Mouse (Mus musculus) right cerebral cortex, postnatal 10 days (tissue): ENCODE measurements at regions not wholly inside any gene's neighbourhood (a gene's known extent, or its start where the extent isn't known, plus 50 kb on each side); places are given as distances from the start of the nearest gene placed in this dataset.

Source experiments
- DNase-seq, 2 experiments: peaks; one replicate each; pipeline ENCODE4 v3.0.0; 2021; ENCODE audit warnings: low spot score in 2 of 2

DNA sequence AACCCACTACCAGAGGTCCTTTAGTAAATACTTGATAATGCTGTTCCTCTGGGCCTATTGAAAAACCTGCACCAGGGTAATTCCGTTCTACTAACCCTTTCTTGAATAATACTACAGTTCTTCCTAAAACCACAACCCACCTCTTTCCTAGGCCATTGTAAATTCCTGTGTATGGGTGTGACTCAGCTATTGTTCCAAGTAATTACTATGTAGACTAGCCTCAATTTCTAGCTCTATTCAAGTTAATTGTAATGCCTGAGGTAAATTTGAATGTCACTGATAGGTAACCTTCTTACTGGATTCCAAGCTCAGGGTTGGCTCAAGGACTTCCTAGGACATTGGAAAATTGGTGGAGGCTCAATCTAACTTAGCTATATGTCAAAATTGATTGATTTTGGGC lies 185.1 kb upstream of the Slc5a7 start:
- no peak for DNase-seq

DNA sequence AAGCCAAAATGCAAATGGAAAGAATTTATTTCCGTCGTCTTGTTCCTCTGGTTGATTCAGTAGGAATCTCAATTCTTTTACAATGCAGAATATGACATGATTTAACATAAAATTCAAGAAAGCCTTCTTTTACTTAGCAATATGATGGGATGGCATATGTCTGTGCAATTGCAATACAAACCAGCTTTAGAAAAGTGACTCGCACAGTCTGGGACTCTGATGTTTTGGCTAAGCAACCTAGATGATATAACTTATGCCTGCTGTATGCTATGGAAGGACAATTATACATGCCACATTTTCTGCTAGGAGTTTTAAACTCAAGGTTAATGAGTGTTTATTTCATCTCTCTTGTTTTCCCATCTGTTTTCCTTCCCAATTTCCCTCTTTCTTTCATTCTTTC lies 141.1 kb upstream of the Slc5a7 start:
- DNase-seq, result peak in 1 of 2 experiments; percentile 24

DNA sequence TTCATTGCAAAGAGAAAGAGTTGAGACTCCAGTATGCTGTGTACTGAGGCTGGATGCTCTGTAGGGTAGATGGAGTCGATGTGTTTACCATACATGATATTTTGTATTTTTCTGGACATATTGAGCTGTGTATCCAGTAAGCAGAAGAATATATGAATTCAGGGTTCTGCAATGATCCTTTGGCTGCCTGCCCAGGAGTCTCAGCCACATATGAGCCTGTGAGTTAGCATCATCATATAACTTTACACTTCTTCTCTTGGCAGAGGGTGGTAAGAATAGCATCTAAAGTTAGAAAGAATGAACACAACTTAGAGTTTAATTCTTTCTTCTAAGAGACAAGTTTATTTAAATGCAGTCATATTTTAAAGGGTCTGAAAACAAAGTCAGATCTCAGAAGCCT lies 139.6 kb upstream of the Slc5a7 start:
- DNase-seq, result peak; percentile 71 to 80

DNA sequence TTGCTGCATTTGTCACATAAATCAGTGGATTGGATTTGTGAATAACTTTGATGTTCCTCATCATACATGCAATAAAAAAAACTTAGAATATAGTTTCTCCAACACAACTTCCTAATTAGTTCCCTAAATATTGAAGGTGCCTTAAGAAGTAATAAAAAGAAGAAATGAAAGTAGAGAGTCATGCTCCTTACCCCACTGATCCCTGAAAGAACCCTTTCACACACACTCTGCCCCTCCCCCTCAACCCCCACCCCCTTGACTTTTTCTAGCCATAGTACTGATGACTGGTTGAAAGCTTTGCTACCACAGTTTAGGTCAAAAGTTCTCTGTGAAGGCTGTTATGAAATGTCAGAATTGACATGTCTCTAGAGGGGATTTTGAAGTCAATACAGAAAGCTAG lies 131.1 kb upstream of the Slc5a7 start:
- no peak for DNase-seq

DNA sequence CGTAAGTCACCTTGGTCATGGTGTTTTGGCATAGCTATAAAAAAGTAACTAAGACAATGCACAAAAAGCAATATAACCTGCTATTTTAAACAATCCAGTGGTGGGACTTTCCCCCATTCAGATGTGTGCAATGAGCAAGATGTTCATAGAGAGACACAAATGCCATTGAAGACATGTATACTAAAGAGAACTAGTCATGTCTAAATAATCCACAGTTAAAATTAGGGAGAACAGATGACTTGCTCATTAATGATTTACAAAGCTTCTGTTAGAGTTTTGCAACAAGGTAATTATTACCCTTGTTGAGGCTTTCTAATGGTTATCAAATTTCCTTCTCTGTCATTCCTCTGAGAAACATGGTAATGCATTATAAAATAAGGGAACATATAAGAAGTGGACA lies 115.4 kb upstream of the Slc5a7 start:
- DNase-seq, result no peak

DNA sequence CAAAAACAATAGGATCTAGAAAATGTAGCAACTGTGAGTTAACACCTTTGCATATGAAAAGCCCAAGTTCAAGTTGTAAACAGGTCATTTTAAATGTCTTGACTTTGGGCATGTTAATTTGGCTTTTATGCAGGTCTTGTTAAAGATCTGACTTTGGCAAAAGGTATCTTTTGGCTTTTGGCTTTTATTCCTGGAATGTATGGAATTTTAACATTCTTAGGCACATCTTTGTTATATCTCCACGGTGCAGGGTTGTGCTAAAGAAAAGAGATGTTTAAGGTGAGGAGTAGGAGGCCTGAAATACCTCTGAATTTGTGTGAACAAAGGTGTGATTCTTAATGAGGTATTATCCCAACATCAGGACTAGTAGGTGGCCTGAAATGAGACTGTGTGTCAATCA lies 97.6 kb upstream of the Slc5a7 start:
- DNase-seq, result no peak

DNA sequence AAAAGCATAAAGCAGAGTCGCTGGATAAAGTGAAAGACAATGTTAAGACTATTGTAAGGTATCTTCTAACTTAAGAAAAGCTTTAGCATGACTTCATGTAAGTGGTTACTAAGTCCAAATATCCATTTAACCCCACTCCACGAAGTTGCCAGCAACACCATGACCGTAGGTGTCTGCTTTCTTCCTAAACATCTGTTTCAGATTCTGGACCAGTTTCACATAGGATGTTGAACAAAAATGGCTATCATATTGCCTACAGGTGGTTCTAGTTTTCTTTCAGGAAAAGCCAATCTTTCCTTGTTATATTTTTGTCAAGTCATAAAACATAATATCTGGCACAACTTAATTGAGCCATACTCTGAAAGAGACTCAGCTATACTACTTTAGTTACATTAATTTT lies 78.7 kb upstream of the Slc5a7 start:
- DNase-seq, result no peak

DNA sequence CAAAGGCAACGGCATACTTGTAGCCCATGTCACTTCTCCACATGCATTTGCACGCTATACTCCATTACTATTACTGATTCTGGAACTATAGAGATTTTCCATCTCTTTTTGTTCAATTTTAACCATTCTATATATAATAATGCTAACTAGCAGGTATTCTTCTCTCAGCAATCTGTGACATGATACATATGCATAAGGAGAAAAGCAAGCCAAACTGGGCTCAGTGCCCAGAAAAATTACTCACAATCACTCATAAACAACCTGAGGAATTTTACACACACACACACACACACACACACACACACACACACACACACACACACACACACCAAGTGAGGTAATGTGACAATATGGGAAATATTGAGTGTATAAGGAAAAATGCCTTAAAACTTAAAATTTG lies 69.8 kb upstream of the Slc5a7 start:
- DNase-seq, result peak; percentile 63 to 79

DNA sequence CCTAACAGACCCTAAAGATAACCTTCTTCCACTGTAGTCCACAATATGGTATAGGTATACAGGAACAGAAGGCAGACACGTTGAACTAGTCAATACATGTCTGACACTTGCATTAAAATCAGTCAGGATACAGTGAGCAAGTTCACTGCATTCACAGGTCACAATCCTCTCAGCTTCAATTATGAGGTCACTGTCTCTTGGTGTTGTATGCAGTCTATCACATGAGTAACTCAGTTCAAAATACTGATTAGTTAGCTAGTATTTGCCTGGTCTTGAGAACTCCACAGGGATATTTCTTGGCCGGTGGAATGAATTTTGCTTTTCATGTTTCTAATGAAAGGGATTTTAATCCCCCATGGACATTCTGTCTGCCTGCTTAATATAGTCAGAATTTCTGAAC lies 69.1 kb upstream of the Slc5a7 start:
- no peak for DNase-seq

DNA sequence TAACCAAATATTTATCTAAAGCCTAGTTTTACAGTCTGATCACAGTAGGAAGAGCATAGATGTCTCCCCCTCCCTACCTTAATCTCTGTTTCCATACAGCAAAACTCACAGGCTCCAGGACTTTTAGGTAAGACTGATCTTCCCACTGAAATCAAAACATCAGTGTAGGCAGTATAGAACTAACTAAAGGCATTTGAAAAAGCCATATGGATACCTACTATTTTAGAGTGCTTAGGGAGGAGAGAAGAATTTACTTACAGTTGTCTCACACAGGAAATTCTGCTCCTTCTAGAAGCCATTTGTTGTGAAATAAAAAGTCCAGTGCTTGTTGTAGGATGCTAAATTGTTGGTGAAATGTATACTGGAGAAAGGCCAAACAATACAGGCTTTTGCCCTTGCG lies 64.2 kb upstream of the Slc5a7 start:
- no peak for DNase-seq

DNA sequence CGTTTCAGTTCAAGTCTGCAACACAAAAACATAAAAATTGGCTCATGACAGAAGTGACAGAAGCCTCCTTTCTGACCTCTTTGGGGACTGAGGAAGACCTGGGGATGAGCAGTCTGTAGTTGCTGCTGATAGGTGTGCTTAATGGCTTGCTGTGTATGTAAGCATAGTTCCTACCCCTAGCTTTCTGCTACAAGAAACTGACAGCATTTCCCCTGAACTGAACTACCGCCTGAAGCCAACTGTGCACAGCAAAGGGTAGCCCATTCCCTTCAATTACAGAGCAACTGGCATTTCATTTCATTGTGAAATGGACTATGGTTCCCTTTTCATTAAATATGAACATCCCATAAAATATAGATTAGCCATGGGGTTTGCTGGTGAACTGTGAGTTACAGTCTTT lies 54.2 kb upstream of the Slc5a7 start:
- DNase-seq, result no peak

DNA sequence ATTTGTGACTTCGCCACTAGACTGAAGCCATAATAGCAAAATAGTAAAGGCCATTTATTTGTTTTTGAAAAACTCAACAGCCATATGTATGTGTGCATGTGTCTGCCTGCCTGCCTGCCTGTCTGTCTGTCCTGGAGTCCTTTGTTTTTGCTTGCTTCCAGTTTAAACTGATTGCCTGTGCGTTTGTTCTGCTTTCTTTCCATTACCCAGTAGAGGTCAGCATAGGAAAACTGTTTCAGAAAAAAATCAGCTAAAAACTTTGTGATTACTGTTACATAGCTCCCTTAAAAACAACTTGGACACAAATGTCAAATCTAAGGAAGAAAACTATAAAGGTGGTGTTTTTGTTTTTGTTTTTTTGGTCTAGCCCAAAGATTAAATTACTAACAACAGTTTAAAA lies 52.0 kb upstream of the Slc5a7 start:
- no peak for DNase-seq
